Mouse (Mus musculus) MEL (cell line): Measurements from ENCODE around the gene Rbpms2. TPM values are rescaled to one million over a fixed set of nuclear protein-coding genes. Genes with fewer than 3 reads are reported as not detected.

ENCODE experiments used
- DNase-seq: peaks from one replicate; pipeline ENCODE4 v3.0.0; 2011; ENCODE audit warnings: low read depth, low spot score
- H3K27ac ChIP-seq: 2 replicates; pipeline ENCODE4 v1.5.1; 2012; ENCODE audit warnings: low read depth, mild to moderate bottlenecking, control low read depth, low read length, moderate library complexity; ENCODE audit not compliant: control insufficient read depth
- H3K27me3 ChIP-seq, 2 experiments: fragments of 150-350 bp in 1 of 2; sonication (generic) in 1 of 2; 2 replicates each; pipeline ENCODE4 v1.6.1; 2012; ENCODE audit warnings: low read length in 2 of 2, mild to moderate bottlenecking in 2 of 2, improper control_type of control experiment in 1 of 2, moderate library complexity in 1 of 2; ENCODE audit not compliant: insufficient read depth in 2 of 2, control insufficient read depth in 1 of 2
- H3K36me3 ChIP-seq, 2 experiments: 2 replicates each; pipeline ENCODE4 v1.6.1; 2012 to 2014; ENCODE audit warnings: low read length in 2 of 2, improper control_type of control experiment in 1 of 2, inconsistent platforms in 1 of 2, mild to moderate bottlenecking in 1 of 2; ENCODE audit not compliant: insufficient read depth in 2 of 2, control insufficient read depth in 1 of 2
- H3K4me1 ChIP-seq, 2 experiments: fragments of 150-350 bp in 1 of 2; sonication (generic) in 1 of 2; 2 replicates each; pipeline ENCODE4 v1.6.1; 2012; ENCODE audit warnings: low read length in 2 of 2, improper control_type of control experiment in 1 of 2, mild to moderate bottlenecking in 1 of 2; ENCODE audit not compliant: insufficient read depth in 2 of 2, control insufficient read depth in 1 of 2
- H3K4me3 ChIP-seq, 2 experiments: fragments of 150-350 bp in 1 of 2; sonication (generic) in 1 of 2; 2 replicates each; pipeline ENCODE4 v1.5.1; 2012; ENCODE audit warnings: low read depth in 2 of 2, low read length in 2 of 2, mild to moderate bottlenecking in 2 of 2, moderate library complexity in 2 of 2, control low read depth in 1 of 2, improper control_type of control experiment in 1 of 2; ENCODE audit not compliant: control insufficient read depth in 1 of 2, insufficient read depth in 1 of 2
- H3K79me2 ChIP-seq: 2 replicates; pipeline ENCODE4 v1.6.1; 2012; ENCODE audit warnings: mild to moderate bottlenecking, low read length, moderate library complexity; ENCODE audit not compliant: control insufficient read depth, poor library complexity, insufficient read depth
- H3K9ac ChIP-seq: 2 replicates; pipeline ENCODE4 v1.6.1; 2012; ENCODE audit warnings: low read depth, mild to moderate bottlenecking, control low read depth, low read length, moderate library complexity; ENCODE audit not compliant: control insufficient read depth, poor library complexity, severe bottlenecking
- H3K9me3 ChIP-seq: fragments of 150-350 bp; sonication (generic); replicated peaks from 2 replicates; pipeline ENCODE4 v1.6.1; 2012; ENCODE audit warnings: mild to moderate bottlenecking, low read length, improper control_type of control experiment, moderate library complexity; ENCODE audit not compliant: insufficient read depth
- BHLHE40 ChIP-seq: IDR thresholded peaks from 2 replicates; pipeline ENCODE4 v1.6.1; 2012; ENCODE audit warnings: low read depth, mild to moderate bottlenecking, inconsistent platforms, low read length, improper control_type of control experiment, borderline replicate concordance
- CHD1 ChIP-seq: IDR thresholded peaks from 2 replicates; pipeline ENCODE4 v1.6.1; 2012; ENCODE audit warnings: low read depth, mild to moderate bottlenecking, inconsistent platforms, low read length, improper control_type of control experiment
- CHD2 ChIP-seq: IDR thresholded peaks from 2 replicates; pipeline ENCODE4 v1.6.1; 2011; ENCODE audit warnings: low read length, improper control_type of control experiment
- CTCF ChIP-seq, 3 experiments: IDR thresholded peaks in 2 of 3; conservative IDR thresholded peaks in 1 of 3; 2 replicates each; pipeline ENCODE4 v1.5.1; 2011 to 2012; ENCODE audit warnings: low read length in 3 of 3, low read depth in 2 of 3, mild to moderate bottlenecking in 2 of 3, improper control_type of control experiment in 1 of 3, inconsistent platforms in 1 of 3, mixed read lengths in 1 of 3, moderate library complexity in 1 of 3; ENCODE audit not compliant: control insufficient read depth in 1 of 3, insufficient read depth in 1 of 3, poor library complexity in 1 of 3, severe bottlenecking in 1 of 3
- E2F4 ChIP-seq: IDR thresholded peaks from 2 replicates; pipeline ENCODE4 v1.6.1; 2011; ENCODE audit warnings: low read depth, low read length, improper control_type of control experiment, borderline replicate concordance
- ELF1 ChIP-seq: IDR thresholded peaks from 2 replicates; pipeline ENCODE4 v1.6.1; 2014; ENCODE audit warnings: low read depth, mild to moderate bottlenecking, inconsistent platforms, low read length, improper control_type of control experiment, moderate library complexity
- EP300 ChIP-seq, 2 experiments: IDR thresholded peaks; 2 replicates each; pipeline ENCODE4 v1.6.1; 2011; ENCODE audit warnings: improper control_type of control experiment in 2 of 2, low read length in 2 of 2, low read depth in 1 of 2, mild to moderate bottlenecking in 1 of 2
- ETS1 ChIP-seq: IDR thresholded peaks from 2 replicates; pipeline ENCODE4 v1.6.1; 2012; ENCODE audit warnings: low read depth, mild to moderate bottlenecking, inconsistent platforms, low read length, improper control_type of control experiment, moderate library complexity
- GABPA ChIP-seq: IDR thresholded peaks from 2 replicates; pipeline ENCODE4 v1.6.1; 2012; ENCODE audit warnings: low read depth, mild to moderate bottlenecking, inconsistent platforms, low read length, improper control_type of control experiment, moderate library complexity
- HCFC1 ChIP-seq: IDR thresholded peaks from 2 replicates; pipeline ENCODE4 v1.6.1; 2012; ENCODE audit warnings: low read depth, mild to moderate bottlenecking, inconsistent platforms, low read length, improper control_type of control experiment, moderate library complexity
- JUND ChIP-seq: IDR thresholded peaks from 2 replicates; pipeline ENCODE4 v1.6.1; 2011; ENCODE audit warnings: low read depth, mild to moderate bottlenecking, improper control_type of control experiment, low read length
- MAFK ChIP-seq: IDR thresholded peaks from 2 replicates; pipeline ENCODE4 v1.6.1; 2011; ENCODE audit warnings: low read depth, mild to moderate bottlenecking, low read length, improper control_type of control experiment, borderline replicate concordance
- MAX ChIP-seq: IDR thresholded peaks from 2 replicates; pipeline ENCODE4 v1.6.1; 2011; ENCODE audit warnings: low read length, improper control_type of control experiment
- MXI1 ChIP-seq: IDR thresholded peaks from 2 replicates; pipeline ENCODE4 v1.6.1; 2011; ENCODE audit warnings: mild to moderate bottlenecking, low read depth, low read length, improper control_type of control experiment
- MYB ChIP-seq: IDR thresholded peaks from 2 replicates; pipeline ENCODE4 v1.6.1; 2011; ENCODE audit warnings: mild to moderate bottlenecking, low read depth, low read length, improper control_type of control experiment
- MYC ChIP-seq: IDR thresholded peaks from 2 replicates; pipeline ENCODE4 v1.6.1; 2011; ENCODE audit warnings: low read depth, mild to moderate bottlenecking, low read length, improper control_type of control experiment, moderate library complexity
- NELFE ChIP-seq: IDR thresholded peaks from 2 replicates; pipeline ENCODE4 v1.6.1; 2011; ENCODE audit warnings: low read depth, low read length, improper control_type of control experiment
- NRF1 ChIP-seq: IDR thresholded peaks from 2 replicates; pipeline ENCODE4 v1.6.1; 2014; ENCODE audit warnings: low read depth, mild to moderate bottlenecking, inconsistent platforms, low read length, improper control_type of control experiment, moderate library complexity; ENCODE audit not compliant: poor library complexity, insufficient read depth, severe bottlenecking
- POLR2AphosphoS2 ChIP-seq: IDR thresholded peaks from 2 replicates; pipeline ENCODE4 v1.6.1; 2011; ENCODE audit warnings: low read length, improper control_type of control experiment
- POLR2AphosphoS5 ChIP-seq: IDR thresholded peaks from 2 replicates; pipeline ENCODE4 v1.6.1; 2012; ENCODE audit warnings: low read depth, borderline replicate concordance, mild to moderate bottlenecking, inconsistent platforms, low read length, moderate library complexity, mixed read lengths
- RAD21 ChIP-seq: IDR thresholded peaks from 2 replicates; pipeline ENCODE4 v1.6.1; 2011; ENCODE audit warnings: mild to moderate bottlenecking, low read depth, low read length, improper control_type of control experiment
- RCOR1 ChIP-seq: IDR thresholded peaks from 2 replicates; pipeline ENCODE4 v1.6.1; 2012; ENCODE audit warnings: low read depth, mild to moderate bottlenecking, inconsistent platforms, low read length, improper control_type of control experiment
- SIN3A ChIP-seq: IDR thresholded peaks from 2 replicates; pipeline ENCODE4 v1.6.1; 2012; ENCODE audit warnings: low read length, improper control_type of control experiment, inconsistent platforms
- SMC3 ChIP-seq: IDR thresholded peaks from 2 replicates; pipeline ENCODE4 v1.6.1; 2011; ENCODE audit warnings: low read depth, low read length, improper control_type of control experiment
- TAL1 ChIP-seq: IDR thresholded peaks from 2 replicates; pipeline ENCODE4 v1.6.1; 2012; ENCODE audit warnings: mild to moderate bottlenecking, inconsistent platforms, low read length, moderate library complexity, mixed read lengths
- TBP ChIP-seq: IDR thresholded peaks from 2 replicates; pipeline ENCODE4 v1.8.0; 2011; ENCODE audit warnings: low read depth, low read length, improper control_type of control experiment
- TCF12 ChIP-seq: IDR thresholded peaks from 2 replicates; pipeline ENCODE4 v1.6.1; 2014; ENCODE audit warnings: low read depth, mild to moderate bottlenecking, inconsistent platforms, low read length, improper control_type of control experiment, moderate library complexity
- USF1 ChIP-seq: IDR thresholded peaks from 2 replicates; pipeline ENCODE4 v1.6.1; 2014; ENCODE audit warnings: low read depth, mild to moderate bottlenecking, inconsistent platforms, low read length, improper control_type of control experiment, moderate library complexity
- USF2 ChIP-seq, 2 experiments: IDR thresholded peaks; 2 replicates each; pipeline ENCODE4 v1.6.1; 2011 to 2012; ENCODE audit warnings: improper control_type of control experiment in 2 of 2, low read length in 2 of 2, borderline replicate concordance in 1 of 2, inconsistent platforms in 1 of 2, low read depth in 1 of 2, mild to moderate bottlenecking in 1 of 2; ENCODE audit not compliant: insufficient read depth in 1 of 2
- ZKSCAN1 ChIP-seq: IDR thresholded peaks from 2 replicates; pipeline ENCODE4 v1.6.1; 2012; ENCODE audit warnings: low read depth, mild to moderate bottlenecking, inconsistent platforms, low read length, improper control_type of control experiment, moderate library complexity
- ZNF384 ChIP-seq: IDR thresholded peaks from 2 replicates; pipeline ENCODE4 v1.6.1; 2012; ENCODE audit warnings: low read depth, mild to moderate bottlenecking, inconsistent platforms, low read length, improper control_type of control experiment
- polyA plus RNA-seq, 2 experiments: library from polyadenylated mRNA; stranded (reverse) in 1 of 2; unstranded in 1 of 2; fragments of >175 nt in 1 of 2; fragments of >200 nt in 1 of 2; gene quantifications; 2 replicates each; pipeline versions ENCODE4 v1.2.1 to v1.2.4; 2012; ENCODE audit warnings: low replicate concordance in 2 of 2, low read depth in 1 of 2; ENCODE audit not compliant: insufficient read length in 2 of 2, insufficient read depth in 1 of 2, missing spikeins in 1 of 2
- total RNA-seq: library from RNA; depleted of rRNA; stranded (reverse); fragments of 300-350 nt; gene quantifications from 2 replicates; pipeline ENCODE4 v1.2.3, GENCODE M21; 2012

Gene Rbpms2
- total and polyA plus RNA-seq, 3 experiments: 0.22 TPM; not detected in 2

DNA sequence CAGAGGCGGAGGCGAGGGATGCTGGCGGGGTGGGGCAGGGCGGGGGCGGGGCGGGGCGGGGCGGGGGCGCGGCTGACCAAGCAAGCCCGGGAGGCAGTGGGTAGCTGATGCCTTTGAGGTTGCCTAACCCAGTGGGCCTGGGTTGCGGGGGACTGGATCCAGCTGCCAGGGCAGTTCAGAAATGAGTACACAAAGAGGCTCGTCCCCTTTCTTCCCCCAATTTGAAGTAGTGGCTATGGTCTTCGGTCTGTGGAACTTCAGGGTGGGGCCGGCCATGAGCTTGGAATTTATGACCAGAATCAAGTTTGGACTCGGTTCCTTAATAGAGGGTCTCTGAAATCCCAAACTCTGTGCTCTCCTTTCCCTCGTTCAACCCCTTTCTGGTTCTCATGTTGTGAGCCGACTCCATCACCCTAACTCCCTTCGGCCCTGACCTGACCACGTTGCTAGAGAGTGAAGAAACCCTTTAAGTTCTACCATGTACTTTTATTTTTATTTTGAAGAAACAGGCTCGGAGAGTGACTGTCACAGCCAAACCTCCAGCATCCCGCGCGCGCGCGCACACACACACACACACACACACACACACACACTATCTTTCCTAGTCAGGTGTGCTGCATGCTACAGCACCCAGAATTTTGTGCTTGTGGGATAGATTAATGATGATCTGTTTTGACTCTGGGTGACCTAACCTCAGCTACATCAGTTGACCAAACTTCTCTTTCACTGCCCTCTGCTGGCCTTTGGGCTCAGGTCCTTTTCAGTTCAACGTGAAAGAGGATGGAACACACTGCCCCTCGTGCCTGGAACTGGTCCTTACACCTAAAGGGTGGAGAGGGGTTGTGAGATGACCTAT lies 48.8 kb upstream of the Rbpms2 start (continued):
- TF ChIP-seq USF2 (IDR thresholded peaks at IDR 0.05; ENCODE audit: borderline replicate concordance in 1 of 2, insufficient read depth in 1 of 2, low read depth in 1 of 2, low read length in 2 of 2): no peak
- peak; percentile 82 to 100 (median 87) for TF ChIP-seq CTCF (IDR thresholded peaks at IDR 0.05 in 2 of 3, conservative IDR thresholded peaks at IDR 0.05 in 1 of 3; ENCODE audit: control insufficient read depth in 1 of 3, insufficient read depth in 1 of 3, low read depth in 2 of 3, low read length in 3 of 3, poor library complexity in 1 of 3, severe bottlenecking in 1 of 3)
- peak; percentile 37; the same call in 1 of the 2 replicates for TF ChIP-seq ETS1
- peak; percentile 34; the same call in 1 of the 2 replicates for TF ChIP-seq HCFC1
- TF ChIP-seq ZKSCAN1: no peak
- no peak for TF ChIP-seq GABPA

DNA sequence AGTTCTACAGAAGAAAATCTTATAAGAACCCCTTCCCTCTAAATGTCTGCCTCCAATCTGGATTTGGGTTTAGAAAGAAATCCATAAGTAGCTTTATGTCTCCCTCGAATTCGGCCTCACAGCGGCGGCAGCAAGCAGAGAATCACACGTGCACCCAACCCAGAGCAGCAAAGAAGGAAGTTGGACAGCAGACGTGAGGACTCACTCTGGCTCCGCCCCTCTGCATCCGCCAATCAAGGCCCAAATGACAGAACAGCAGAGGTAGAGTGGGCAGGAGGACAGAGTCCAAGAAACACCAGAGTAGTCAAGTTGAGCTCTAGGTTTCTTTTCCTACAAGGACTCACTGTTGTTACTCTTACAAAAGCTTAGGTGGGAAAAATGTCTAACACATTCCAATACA lies 46.4 kb upstream of the Rbpms2 start:
- peak overlapping the region; percentile 70 for H3K27ac ChIP-seq
- H3K36me3 ChIP-seq: peaks cover 0 to 18% of the 10 kb centered on the region in 2 experiments; a peak in 2 of 4 replicates
- H3K79me2 ChIP-seq: peaks cover 20% of the 10 kb centered on the region
- no peaks in the 10 kb centered on the region for H3K9me3 ChIP-seq
- peak overlapping the region in 1 of 2 experiments; percentile 42; a peak in 2 of 4 replicates for H3K4me3 ChIP-seq
- peak overlapping the region; percentile 62 for H3K9ac ChIP-seq
- H3K27me3 ChIP-seq: no peaks in the 10 kb centered on the region
- DNase-seq: peak; percentile 95
- peaks cover 10% of the 10 kb centered on the region in 2 experiments for H3K4me1 ChIP-seq
- TF ChIP-seq MAFK (no peak), ETS1 (peak; percentile 73; the same call in 1 of the 2 replicates), CTCF (IDR thresholded peaks at IDR 0.05 in 2 of 3, conservative IDR thresholded peaks at IDR 0.05 in 1 of 3; ENCODE audit: control insufficient read depth in 1 of 3, insufficient read depth in 1 of 3, low read depth in 2 of 3, low read length in 3 of 3, poor library complexity in 1 of 3, severe bottlenecking in 1 of 3) (no peak; a peak in 1 of 6 replicates), GABPA (no peak), JUND (no peak), TAL1 (no peak), TBP (0 out of 2 replicates have a peak, but pooled peaks have one; percentile 75), EP300 (IDR thresholded peaks at IDR 0.05; ENCODE audit: low read depth in 1 of 2, low read length in 2 of 2) (peak; percentile 30 to 56; a peak in 3 of 4 replicates), RAD21 (no peak), MAX (peak; percentile 98), NRF1 (no peak), TCF12 (0 out of 2 replicates have a peak, but pooled peaks have one; percentile 25), MYC (peak; percentile 98), E2F4 (0 out of 2 replicates have a peak, but pooled peaks have one; percentile 65), BHLHE40 (peak; percentile 88), MYB (no peak), ZNF384 (no peak), CHD2 (no peak), SIN3A (peak; percentile 92), SMC3 (no peak), CHD1 (no peak), ZKSCAN1 (no peak), MXI1 (peak; percentile 98), RCOR1 (no peak), POLR2AphosphoS5 (no peak), USF1 (peak; percentile 59), ELF1 (peak; percentile 83), NELFE (peak; percentile 85), USF2 (IDR thresholded peaks at IDR 0.05; ENCODE audit: borderline replicate concordance in 1 of 2, insufficient read depth in 1 of 2, low read depth in 1 of 2, low read length in 2 of 2) (peak; percentile 2 to 14; a peak in 2 of 4 replicates), POLR2AphosphoS2 (peak; percentile 90)
